Mouse (Mus musculus) lung, embryonic 14.5 days (tissue): ENCODE measurements around the gene Rasl11b. TPM values are rescaled to one million over a fixed set of nuclear protein-coding genes. Genes with fewer than 3 reads are reported as not detected.
A peak's percentile ranks its signal among the peaks of the same experiment; 100 is the strongest.

ENCODE experiments used
- ATAC-seq: fragments of 200-750 bp; cut with Nextera tagmentation; 2 replicates; pipeline ENCODE4 v1.8.0; 2017; ENCODE audit warnings: mild to moderate bottlenecking, moderate TSS enrichment, moderate library complexity; ENCODE audit not compliant: insufficient read depth
- DNase-seq: peaks from one replicate; pipeline ENCODE4 v3.0.0-alpha.2; 2015
- H3K27ac ChIP-seq: fragments of 300-500 bp; sonication (generic); 2 replicates; pipeline ENCODE4 v1.5.1; 2014; ENCODE audit warnings: low read depth, mild to moderate bottlenecking, moderate library complexity
- H3K27me3 ChIP-seq: fragments of 300-500 bp; sonication (generic); 2 replicates; pipeline ENCODE4 v1.6.1; 2014; ENCODE audit warnings: low read length, control low read depth; ENCODE audit not compliant: insufficient read depth
- H3K36me3 ChIP-seq: fragments of 300-500 bp; sonication (generic); 2 replicates; pipeline ENCODE4 v1.6.1; 2014; ENCODE audit warnings: control low read depth; ENCODE audit not compliant: insufficient read depth
- H3K4me1 ChIP-seq: fragments of 300-500 bp; sonication (generic); 2 replicates; pipeline ENCODE4 v1.6.1; 2014; ENCODE audit warnings: antibody characterized with exemption, control low read depth; ENCODE audit not compliant: insufficient read depth
- H3K4me2 ChIP-seq: fragments of 300-500 bp; sonication (generic); 2 replicates; pipeline ENCODE4 v1.6.1; 2014; ENCODE audit warnings: mild to moderate bottlenecking
- H3K4me3 ChIP-seq: fragments of 300-500 bp; sonication (generic); 2 replicates; pipeline ENCODE4 v1.5.1; 2014; ENCODE audit warnings: low read depth, low read length
- H3K9ac ChIP-seq: fragments of 300-500 bp; sonication (generic); 2 replicates; pipeline ENCODE4 v1.6.1; 2014
- H3K9me3 ChIP-seq: fragments of 300-500 bp; sonication (generic); 2 replicates; pipeline ENCODE4 v1.6.1; 2016; ENCODE audit warnings: low read depth, low read length, control low read depth
- CTCF ChIP-seq: IDR thresholded peaks from 2 replicates; pipeline ENCODE4 v1.5.1; 2016; ENCODE audit warnings: antibody characterized with exemption, low read depth
- WGBS: fragments of 180-500 bp; shearing (Covaris S2); extraction: QIAGEN DNeasy Blood & Tissue Kit; methylation state at CpG from one replicate; pipeline ENCODE4 v1.1.7; 2014; 5-methylcytosine and 5-hydroxymethylcytosine counted together
- polyA plus RNA-seq: library from polyadenylated mRNA; unstranded; fragments of >200 nt; fragmentation: Nextera tagmentation; extraction: Ambion mirVana; gene quantifications from 2 replicates; pipeline ENCODE4 v1.2.1, GENCODE M21; 2014

Gene Rasl11b
- polyA plus RNA-seq, 1 experiment from 2014 or later, result 90.2 TPM

DNA sequence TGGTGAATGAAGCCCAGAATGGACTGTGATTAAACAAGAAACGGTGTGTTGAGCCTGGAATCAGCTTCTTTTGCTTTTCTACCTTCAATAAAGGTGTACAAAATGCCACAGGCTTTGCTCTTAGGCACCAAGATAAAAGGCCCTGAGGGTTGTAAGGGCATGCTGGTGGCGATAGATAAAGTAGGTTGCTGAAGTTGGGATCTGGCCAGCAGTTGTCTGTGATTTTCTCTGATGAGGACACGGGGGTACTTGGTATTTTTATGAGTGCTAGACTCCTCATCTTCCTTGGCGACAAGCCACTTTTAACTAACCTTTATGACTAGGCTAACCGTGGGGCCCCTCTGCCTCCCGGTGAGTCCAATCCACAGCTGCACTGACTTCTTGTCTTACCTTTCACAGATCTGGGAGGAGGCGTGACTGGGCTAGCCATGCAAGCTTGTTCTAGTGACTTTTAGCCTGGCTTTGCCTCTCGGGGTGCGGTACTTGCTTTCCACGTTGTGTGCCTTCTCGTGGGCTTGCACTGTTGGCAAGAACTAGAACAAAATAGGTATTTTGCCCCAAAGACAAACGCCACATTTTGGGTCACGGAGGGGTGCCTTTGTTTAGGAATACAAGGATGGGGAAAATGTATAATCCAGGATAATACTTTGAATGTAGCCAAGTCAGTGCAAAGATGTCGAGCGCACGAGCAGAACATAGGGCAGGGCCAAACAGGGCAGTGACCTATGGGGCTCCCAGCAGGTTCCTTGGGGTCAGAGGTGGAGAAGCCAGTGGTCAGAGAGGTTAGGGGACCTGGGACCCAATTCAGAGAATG lies 852 bp upstream of the Rasl11b start:
- WGBS, result 27% methylated on average over 16 of the region's 16 CpGs
- Histone ChIP-seq H3K27ac (no peak overlapping the region), H3K4me3 (peak overlapping the region; percentile 82), H3K27me3 (no peaks in the 10 kb centered on the region), H3K4me1 (peaks cover 46% of the 10 kb centered on the region), H3K9me3 (no peaks in the 10 kb centered on the region), H3K4me2 (peak overlapping the region; percentile 93), H3K9ac (peak overlapping the region; percentile 82), H3K36me3 (peaks cover 28% of the 10 kb centered on the region)
- no peak for ATAC-seq
- no peak for DNase-seq
- TF ChIP-seq CTCF, result no peak

DNA sequence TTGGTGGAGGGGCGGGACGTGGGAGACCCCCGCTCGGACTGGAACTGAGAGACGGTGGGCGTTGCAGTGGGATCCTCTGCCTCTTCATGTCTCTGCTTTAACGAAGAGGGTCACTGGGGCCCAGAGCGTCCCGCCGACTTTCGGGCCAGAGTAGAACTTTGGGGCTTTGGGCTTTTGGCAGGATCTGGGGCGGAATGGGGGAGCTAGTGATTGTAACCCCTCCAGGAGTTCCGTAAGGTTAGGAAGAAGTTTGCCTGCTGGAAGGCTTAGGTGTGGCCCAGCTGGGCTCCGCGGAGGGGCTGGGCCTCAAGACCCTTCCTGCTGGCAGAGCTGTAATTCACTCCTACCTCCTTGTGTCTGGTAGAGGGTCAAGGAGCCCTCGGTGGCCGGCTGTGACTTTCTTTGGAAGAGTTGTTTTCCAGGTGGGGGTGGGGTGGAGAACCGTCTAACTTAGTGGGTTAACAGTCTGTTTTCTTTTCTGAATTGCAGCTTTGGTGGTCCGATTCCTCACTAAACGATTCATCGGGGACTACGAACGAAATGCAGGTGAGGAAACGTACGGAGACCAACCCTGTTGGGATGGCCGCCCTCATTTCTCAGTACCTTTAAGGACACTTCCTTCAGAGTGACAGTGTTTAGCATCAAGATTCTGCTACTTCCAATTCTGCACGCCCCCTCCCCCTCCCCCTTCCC lies 674 bp downstream of the Rasl11b start:
- H3K36me3 ChIP-seq, result peaks cover 43% of the 10 kb centered on the region
- WGBS, result under 1% methylated on average over 27 of the region's 27 CpGs
- ATAC-seq, result peak; percentile 21; the same call in 1 of the 2 replicates
- peak overlapping the region; percentile 93 for H3K4me2 ChIP-seq
- peak overlapping the region; percentile 82 for H3K27ac ChIP-seq
- peak overlapping the region; percentile 82 for H3K9ac ChIP-seq
- H3K4me1 ChIP-seq, result peaks cover 47% of the 10 kb centered on the region
- H3K27me3 ChIP-seq, result no peaks in the 10 kb centered on the region
- TF ChIP-seq CTCF, result no peak
- peak overlapping the region; percentile 82 for H3K4me3 ChIP-seq
- DNase-seq, result no peak
- H3K9me3 ChIP-seq, result no peaks in the 10 kb centered on the region

DNA sequence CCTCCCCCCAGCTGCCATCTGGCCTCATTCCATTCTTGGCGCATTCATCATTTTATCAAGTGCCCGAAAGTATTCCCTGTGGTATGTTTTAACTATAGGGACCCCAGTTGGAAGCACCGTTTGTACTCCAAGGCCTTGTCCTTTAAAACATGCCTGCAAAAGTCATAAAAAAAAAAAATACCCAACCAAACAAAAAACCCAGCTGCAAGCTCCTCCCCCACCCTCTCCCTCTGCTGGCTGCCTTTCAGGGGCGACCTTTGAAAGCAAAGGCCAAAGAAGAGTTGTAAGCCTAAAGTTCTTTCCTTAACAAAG lies 1.2 kb downstream of the Rasl11b start:
- Histone ChIP-seq H3K4me3 (peak overlapping the region; percentile 82), H3K9me3 (no peaks in the 10 kb centered on the region), H3K4me2 (peak overlapping the region; percentile 93), H3K36me3 (peaks cover 45% of the 10 kb centered on the region), H3K27me3 (no peaks in the 10 kb centered on the region), H3K27ac (peak overlapping the region; percentile 16), H3K9ac (peak overlapping the region; percentile 82), H3K4me1 (peaks cover 43% of the 10 kb centered on the region)
- no peak for ATAC-seq
- TF ChIP-seq CTCF, result 0 out of 2 replicates have a peak, but pooled peaks have one; percentile 22
- peak; percentile 63 for DNase-seq
- 2% methylated on average over 4 of the region's 4 CpGs for WGBS

DNA sequence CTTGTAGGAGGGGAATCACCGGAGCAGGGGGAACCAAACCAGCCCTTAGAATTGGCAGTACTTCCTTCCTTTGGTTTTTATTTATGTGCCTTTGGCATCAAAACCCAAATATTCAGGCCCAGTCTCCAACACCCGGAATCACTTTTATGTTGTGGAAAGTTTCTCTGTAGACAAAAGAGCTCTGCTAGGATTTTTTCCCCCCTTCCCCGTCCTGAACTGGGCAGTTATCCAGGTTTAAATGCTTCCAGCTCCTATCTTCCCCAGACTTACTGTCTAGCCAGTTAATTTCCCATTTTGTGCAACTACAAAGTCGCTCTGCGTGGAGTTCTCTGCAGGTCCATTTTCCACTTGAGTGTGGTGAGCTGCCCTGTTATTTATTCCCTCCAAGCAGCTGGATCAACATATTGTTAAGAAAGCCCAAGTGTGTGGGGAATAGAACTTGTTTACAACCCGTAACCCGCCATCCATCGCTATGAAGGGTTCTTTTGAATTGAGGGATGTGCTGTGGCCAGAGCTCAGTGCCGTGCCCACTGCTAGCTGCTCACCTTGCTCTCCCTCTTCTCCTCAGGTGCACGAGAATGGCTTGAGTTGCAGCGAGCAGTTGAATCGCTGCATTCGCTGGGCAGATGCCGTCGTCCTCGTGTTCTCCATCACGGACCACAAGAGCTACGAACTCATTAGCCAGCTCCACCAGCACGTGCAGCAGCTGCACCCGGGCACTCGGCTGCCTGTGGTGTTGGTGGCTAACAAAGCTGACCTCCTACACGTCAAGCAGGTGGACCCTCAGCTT lies 2.6 kb downstream of the Rasl11b start:
- DNase-seq (peak; percentile 88), ATAC-seq (no peak; the same call in 1 of the 2 replicates)
- Histone ChIP-seq H3K9me3 (no peaks in the 10 kb centered on the region), H3K27ac (peak overlapping the region; percentile 16), H3K27me3 (no peaks in the 10 kb centered on the region), H3K4me1 (peaks cover 41% of the 10 kb centered on the region), H3K4me2 (peak overlapping the region; percentile 93), H3K9ac (peak overlapping the region; percentile 82), H3K4me3 (peak overlapping the region; percentile 82), H3K36me3 (peaks cover 45% of the 10 kb centered on the region)
- 50% methylated on average over 22 of the region's 22 CpGs for WGBS
- no peak for TF ChIP-seq CTCF

DNA sequence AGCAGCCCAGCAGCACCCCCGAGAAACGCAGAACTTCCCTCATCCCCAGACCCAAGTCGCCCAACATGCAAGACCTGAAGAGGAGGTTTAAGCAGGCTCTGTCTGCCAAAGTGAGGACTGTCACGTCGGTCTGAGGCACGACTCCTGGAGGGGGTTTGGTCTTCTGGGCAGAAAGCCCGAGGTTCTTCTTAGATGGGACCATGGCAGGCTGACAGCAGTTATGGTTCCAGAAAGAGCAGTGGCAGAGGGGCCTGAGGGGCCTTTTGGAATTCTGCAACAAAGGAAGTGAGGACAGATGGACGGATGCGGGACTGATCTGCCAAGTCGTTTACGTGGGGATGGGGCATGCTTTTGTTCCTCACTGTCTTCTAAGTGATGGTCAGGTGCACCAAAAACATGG lies 3.4 kb downstream of the Rasl11b start:
- Histone ChIP-seq H3K9ac (peak overlapping the region; percentile 82; the same call in 1 of the 2 replicates), H3K9me3 (peaks cover 4% of the 10 kb centered on the region; the same call in 1 of the 2 replicates), H3K36me3 (peaks cover 45% of the 10 kb centered on the region), H3K27me3 (no peaks in the 10 kb centered on the region), H3K27ac (no peak overlapping the region), H3K4me3 (peak overlapping the region; percentile 82), H3K4me2 (peak overlapping the region; percentile 93), H3K4me1 (peaks cover 41% of the 10 kb centered on the region)
- ATAC-seq, result no peak
- no peak for TF ChIP-seq CTCF
- DNase-seq, result peak; percentile 52
- WGBS, result 49% methylated on average over 11 of the region's 11 CpGs

DNA sequence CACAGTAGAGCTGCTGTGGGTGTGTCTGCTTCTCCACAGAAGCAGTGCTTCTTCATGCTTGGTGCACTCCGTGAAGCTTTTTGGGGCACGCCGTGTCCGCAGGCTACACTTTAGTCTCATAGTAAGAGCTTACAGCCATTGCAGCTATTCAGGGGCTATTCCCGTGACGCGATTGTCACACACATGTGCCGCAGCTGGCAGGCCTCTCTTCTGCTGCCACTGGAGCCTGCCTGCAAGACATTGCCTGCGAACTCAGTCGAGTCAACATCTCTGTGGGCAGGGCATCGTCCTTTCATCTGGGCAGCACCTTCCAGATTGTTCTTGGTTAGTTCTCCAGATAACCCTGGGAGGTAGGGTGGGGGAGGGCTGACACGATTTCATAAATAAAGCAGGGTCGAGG lies 4.7 kb downstream of the Rasl11b start:
- ATAC-seq (no peak), DNase-seq (no peak)
- H3K4me3 ChIP-seq, result no peak overlapping the region
- peaks cover 45% of the 10 kb centered on the region for H3K36me3 ChIP-seq
- TF ChIP-seq CTCF, result no peak
- peaks cover 5% of the 10 kb centered on the region; the same call in 1 of the 2 replicates for H3K9me3 ChIP-seq
- H3K9ac ChIP-seq, result no peak overlapping the region
- peak overlapping the region; percentile 93; the same call in 1 of the 2 replicates for H3K4me2 ChIP-seq
- H3K27me3 ChIP-seq, result no peaks in the 10 kb centered on the region
- no peak overlapping the region for H3K27ac ChIP-seq
- peaks cover 28% of the 10 kb centered on the region for H3K4me1 ChIP-seq
- WGBS, result 68% methylated on average over 13 of the region's 13 CpGs
